Mouse (Mus musculus): Measurements from ENCODE around the gene Nptxr.
A peak's percentile ranks its signal among the peaks of the same experiment; 100 is the strongest.

The Nptxr gene

GRCm38 (mm10) chr15:79804352-79805071 is at the start of gene Nptxr:
Nptxr (minus strand) TSS chr15:79804766.
- DNase-seq (ENCODE audit: low read depth, low spot score), result no peak

- DNase-seq (ENCODE audit: low read depth, low spot score), result no peak
These were observed 45.6 kb upstream of the Nptxr start for GRCm38 (mm10) chr15:79850143-79850542.

GRCm38 (mm10) chr15:79847100-79847499 is 42.5 kb upstream of the Nptxr start:
- DNase-seq (ENCODE audit: low read depth, low spot score), result no peak

- DNase-seq (ENCODE audit: low read depth, low spot score), result no peak
These were observed 41.4 kb upstream of the Nptxr start for GRCm38 (mm10) chr15:79845986-79846385.

- DNase-seq (ENCODE audit: low read depth, low spot score), result no peak
These were observed 38.4 kb upstream of the Nptxr start for GRCm38 (mm10) chr15:79842985-79843384.

- DNase-seq (ENCODE audit: low read depth, low spot score), result no peak
These were observed 35.7 kb upstream of the Nptxr start for GRCm38 (mm10) chr15:79840281-79840680.

- no peak for DNase-seq (ENCODE audit: low read depth, low spot score)
These were observed 30.3 kb upstream of the Nptxr start for GRCm38 (mm10) chr15:79834881-79835260.

GRCm38 (mm10) chr15:79834130-79834880 is 29.7 kb upstream of the Nptxr start, which contains the start of the genes Npcd and Cbx6:
Npcd (minus strand) TSS chr15:79834237.
Cbx6 (minus strand) TSS chr15:79834688.
- peak; percentile 85 for DNase-seq (ENCODE audit: low read depth, low spot score)

- no peak for DNase-seq (ENCODE audit: low read depth, low spot score)
These were observed 28.9 kb upstream of the Nptxr start for GRCm38 (mm10) chr15:79833251-79834050.

GRCm38 (mm10) chr15:79832064-79832900 is 27.7 kb upstream of the Nptxr start:
- peak; percentile 49 for DNase-seq (ENCODE audit: low read depth, low spot score)

GRCm38 (mm10) chr15:79830388-79830787 is 25.8 kb upstream of the Nptxr start:
- DNase-seq (ENCODE audit: low read depth, low spot score), result peak; percentile 72

GRCm38 (mm10) chr15:79829431-79829830 is 24.9 kb upstream of the Nptxr start:
- no peak for DNase-seq (ENCODE audit: low read depth, low spot score)

GRCm38 (mm10) chr15:79828366-79829035 is 23.9 kb upstream of the Nptxr start:
- DNase-seq (ENCODE audit: low read depth, low spot score), result no peak

GRCm38 (mm10) chr15:79827778-79828210 is 23.2 kb upstream of the Nptxr start:
- DNase-seq (ENCODE audit: low read depth, low spot score), result no peak

- DNase-seq (ENCODE audit: low read depth, low spot score), result no peak
These were observed 22.7 kb upstream of the Nptxr start for GRCm38 (mm10) chr15:79827061-79827777.

- no peak for DNase-seq (ENCODE audit: low read depth, low spot score)
These were observed 21.8 kb upstream of the Nptxr start for GRCm38 (mm10) chr15:79826221-79826935.

- DNase-seq (ENCODE audit: low read depth, low spot score), result no peak
These were observed 20.7 kb upstream of the Nptxr start for GRCm38 (mm10) chr15:79825146-79825825.

GRCm38 (mm10) chr15:79823588-79824280 is 19.2 kb upstream of the Nptxr start:
- no peak for DNase-seq (ENCODE audit: low read depth, low spot score)
